ENCODE assay signal across 1 mouse cellular context in genomic region chr12:85108643-85109042, GRCm38 (mm10).
TF ChIP-seq lines count a peak whose summit lies in the region.

No protein-coding gene starts in this region.

TF ChIP-seq in CH12.LX, 34 proteins besides CTCF, POLR2A, EP300 and RAD21 (continued from another document):
- TF ChIP-seq USF2 (conservative IDR thresholded peaks at IDR 0.05; ENCODE audit: low read depth, low read length) (no peak), ELF1 (IDR thresholded peaks at IDR 0.05; ENCODE audit: low read depth, low read length) (peak; percentile 47; the same call in 1 of the 2 replicates), NELFE (IDR thresholded peaks at IDR 0.05; ENCODE audit: low read depth, low read length) (no peak), HCFC1 (IDR thresholded peaks at IDR 0.05; ENCODE audit: low read depth, low read length) (no peak), KAT2A (IDR thresholded peaks at IDR 0.05; ENCODE audit: insufficient replicate concordance, low read length) (no peak), MAFK (IDR thresholded peaks at IDR 0.05; ENCODE audit: insufficient replicate concordance, low read length) (no peak)
TF ChIP-seq in CH12.LX: peak in this region for 6.
